Mouse (Mus musculus): Measurements from ENCODE around the gene Gm49721. TPM values are rescaled to one million over a fixed set of nuclear protein-coding genes. Genes with fewer than 3 reads are reported as not detected.
"Not testable (repeated sequence)": the region's sequence is repeated elsewhere in the genome, so short reads cannot be mapped to it uniquely, and the experiment has no call there.

Gene Gm49721
- polyA plus RNA-seq (2015; fragmentation: Nextera tagmentation; extraction: Ambion mirVana), result 0.25 TPM in 1 of 2 replicates, not detected in the other

DNA sequence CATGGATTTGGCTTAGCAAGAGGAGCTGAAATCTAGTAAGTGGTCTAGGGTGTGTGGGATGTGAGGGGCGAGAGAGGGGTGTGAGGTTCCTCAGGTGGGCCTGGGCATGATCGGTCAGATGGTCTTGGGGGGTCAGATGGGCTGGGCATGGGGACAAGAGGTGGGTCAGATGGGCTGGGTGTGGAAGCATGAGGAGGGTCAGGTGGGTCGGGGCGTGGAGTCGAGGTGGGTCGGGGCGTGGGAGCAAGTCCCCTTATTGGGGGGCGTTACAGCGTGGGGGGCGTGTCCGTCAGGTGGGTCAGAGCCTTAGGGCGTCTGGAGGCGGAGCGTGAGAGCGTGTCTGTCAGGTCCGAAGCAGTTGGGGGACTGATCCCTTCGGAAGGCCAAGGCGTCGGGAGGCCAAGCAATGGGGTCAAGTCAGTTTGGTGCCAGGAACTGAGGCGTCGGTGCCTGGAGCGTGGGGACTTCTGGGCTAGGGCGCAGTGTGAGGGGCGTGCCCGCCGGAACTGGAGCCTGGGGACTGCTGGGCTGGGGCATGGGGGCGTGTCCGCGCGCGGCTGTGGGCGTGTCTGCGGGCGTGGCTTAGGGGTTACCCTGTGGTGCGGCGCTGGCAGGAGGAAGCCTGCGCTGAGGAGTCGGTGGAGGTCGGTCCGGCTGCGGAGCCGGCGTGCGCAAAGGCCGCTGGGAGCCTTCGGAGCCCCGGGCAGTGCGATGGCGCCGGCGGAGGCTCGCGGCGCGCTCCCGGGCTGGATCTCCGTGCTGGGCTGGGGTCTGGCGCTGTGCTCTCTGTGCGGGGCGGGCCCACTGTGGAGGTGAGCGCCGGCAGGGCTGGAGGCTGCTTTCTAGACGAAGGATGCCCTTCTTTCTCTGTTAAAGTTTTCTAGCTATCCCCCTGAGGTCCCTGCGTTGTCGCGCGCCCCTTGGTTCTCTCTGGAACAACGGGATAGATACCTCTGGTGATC, at the start of gene Gm49721:
Gene Gm49721, plus strand, starts transcription at position 618 of the 962 bp plus-strand sequence.
- WGBS, result under 1% methylated on average over 48 of the region's 68 CpGs
- Histone ChIP-seq H3K4me3 (replicated peaks) (peak within 1 kb of the TSS; percentile 57), H3K4me2 (replicated peaks) (peak within 1 kb of the TSS; percentile 53)
- not testable (repeated sequence) for H3K4me1 ChIP-seq; H3K27ac ChIP-seq (replicated peaks); H3K9me3 ChIP-seq (replicated peaks); H3K36me3 ChIP-seq; H3K9ac ChIP-seq; H3K27me3 ChIP-seq
- ATAC-seq (ENCODE audit: insufficient number of reproducible peaks, low FRiP score, low TSS enrichment, low read depth), result peak; percentile 95

DNA sequence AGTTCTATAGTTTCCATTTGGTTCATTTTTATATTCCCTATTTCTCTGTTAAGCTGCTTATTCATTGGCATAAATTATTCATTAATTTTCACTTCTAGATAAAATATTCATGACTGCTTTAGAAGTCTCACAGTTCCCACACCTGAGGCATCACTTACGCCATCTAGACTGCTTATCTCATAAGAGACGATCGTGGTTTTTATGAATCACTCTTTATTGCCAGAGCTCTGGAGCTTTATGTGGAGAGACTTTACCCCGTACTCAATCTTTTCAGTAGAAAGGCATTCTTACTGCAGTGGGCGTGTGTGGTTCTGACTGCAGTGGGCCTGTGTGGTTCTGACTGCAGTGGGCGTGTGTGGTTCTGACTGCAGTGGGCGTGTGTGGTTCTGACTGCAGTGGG, 47.1 kb upstream of the Gm49721 start:
- WGBS, result 92% methylated on average over 7 of the region's 7 CpGs

DNA sequence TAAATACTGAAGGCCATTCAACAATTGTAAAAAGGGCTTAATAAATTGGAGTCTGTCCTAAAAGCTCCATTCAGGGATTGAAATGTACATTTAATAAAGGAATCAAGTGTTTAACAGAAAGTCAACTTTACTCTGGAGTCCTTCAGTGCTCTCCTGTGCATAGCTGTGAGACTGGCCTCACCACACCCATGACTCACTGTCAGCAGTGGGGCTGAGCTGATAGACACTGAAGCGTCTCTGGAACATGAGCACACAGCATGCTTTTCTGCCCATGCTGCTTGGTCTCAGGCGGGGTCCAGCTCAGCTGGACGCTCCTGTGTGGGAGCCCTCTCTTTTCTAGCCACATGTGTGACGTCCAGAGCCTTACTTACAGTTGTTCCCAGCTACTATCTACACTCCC, 36.1 kb upstream of the Gm49721 start:
- not testable (repeated sequence) for H3K4me1 ChIP-seq; H3K27ac ChIP-seq (replicated peaks); H3K9me3 ChIP-seq (replicated peaks); H3K4me2 ChIP-seq (replicated peaks); H3K36me3 ChIP-seq; ATAC-seq (ENCODE audit: insufficient number of reproducible peaks, low FRiP score, low TSS enrichment, low read depth); H3K4me3 ChIP-seq (replicated peaks); H3K9ac ChIP-seq; H3K27me3 ChIP-seq
- WGBS, result no CpG with 5 or more reads among the region's 4 CpGs

More for the DNA sequence above, 47.1 kb upstream of the Gm49721 start:
- not testable (repeated sequence) for ATAC-seq (ENCODE audit: insufficient number of reproducible peaks, low FRiP score, low TSS enrichment, low read depth); H3K9ac ChIP-seq; H3K27me3 ChIP-seq; H3K27ac ChIP-seq (replicated peaks); H3K36me3 ChIP-seq; H3K4me3 ChIP-seq (replicated peaks); H3K9me3 ChIP-seq (replicated peaks); H3K4me2 ChIP-seq (replicated peaks); H3K4me1 ChIP-seq

DNA sequence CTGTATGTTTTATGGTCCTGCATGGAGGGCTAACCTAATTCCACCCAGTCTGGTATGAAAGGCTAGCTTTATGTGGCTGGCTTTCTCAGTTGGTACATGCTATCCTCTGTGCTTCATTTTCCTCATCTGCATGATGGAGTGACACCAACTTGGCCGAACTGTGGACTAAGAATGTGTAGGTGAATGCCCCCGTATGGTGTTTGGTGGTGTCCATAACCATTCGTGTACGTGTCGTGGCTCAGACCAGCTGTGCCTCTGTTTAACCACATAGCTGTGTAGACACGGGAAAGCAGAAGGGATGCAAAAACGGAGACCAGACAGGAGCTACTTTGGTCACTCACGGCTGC, 31.1 kb upstream of the Gm49721 start:
- H3K27me3 ChIP-seq; H3K36me3 ChIP-seq; H3K27ac ChIP-seq (replicated peaks); H3K4me1 ChIP-seq; H3K9ac ChIP-seq; H3K9me3 ChIP-seq (replicated peaks); ATAC-seq (ENCODE audit: insufficient number of reproducible peaks, low FRiP score, low TSS enrichment, low read depth): not testable (repeated sequence)
- Histone ChIP-seq H3K4me3 (replicated peaks) (peak overlapping the region; percentile 58), H3K4me2 (replicated peaks) (peak overlapping the region; percentile 59)
- WGBS, result no CpG with 5 or more reads among the region's 8 CpGs

DNA sequence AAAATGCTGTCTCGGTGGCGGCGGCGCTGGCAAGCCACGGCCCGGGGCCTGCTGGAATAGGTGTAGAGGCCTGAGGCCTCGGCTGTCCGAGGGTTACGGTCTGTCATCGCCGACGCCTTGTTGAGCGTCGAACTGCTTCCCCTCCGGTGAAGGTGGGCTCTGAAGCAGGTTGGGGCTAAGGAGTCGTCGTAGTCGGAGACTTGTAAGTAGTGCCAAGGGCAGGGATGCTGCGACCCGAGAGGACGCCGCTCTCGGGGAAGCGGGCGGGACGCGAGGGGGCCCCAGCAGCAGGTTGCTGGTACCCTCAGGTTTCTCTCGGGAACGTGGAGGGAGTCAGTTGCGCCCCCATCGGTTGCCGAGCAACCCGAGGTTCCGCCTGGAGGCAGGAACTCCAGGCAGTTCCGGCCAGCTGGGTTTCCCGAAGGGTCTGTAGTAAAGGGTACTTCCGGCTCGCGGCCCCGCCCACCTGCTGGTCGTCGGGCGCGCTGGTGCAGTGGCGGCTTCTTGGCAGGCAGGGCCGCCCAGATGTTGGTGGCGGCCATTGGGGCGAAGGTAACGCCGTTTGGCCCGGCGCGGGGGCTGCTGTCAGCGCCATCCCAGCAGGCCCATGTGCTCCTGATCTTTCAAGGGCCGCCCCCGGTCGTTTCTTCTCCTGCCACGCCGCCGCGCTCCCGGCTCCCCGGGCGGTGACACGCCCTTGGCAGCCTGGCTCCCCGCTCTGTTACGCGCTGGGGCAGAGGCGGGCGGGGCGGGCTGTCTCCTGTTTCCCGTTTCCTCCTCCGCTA, 30.5 kb upstream of the Gm49721 start, which contains the start of gene Rsph3b:
Gene Rsph3b, minus strand, starts transcription at position 699 of the 785 bp plus-strand sequence.
- peak within 1 kb of the TSS; percentile 59 for H3K4me2 ChIP-seq (replicated peaks)
- not testable (repeated sequence) for H3K27me3 ChIP-seq; H3K4me1 ChIP-seq; H3K36me3 ChIP-seq; H3K9me3 ChIP-seq (replicated peaks)
- peak within 1 kb of the TSS; percentile 58 for H3K4me3 ChIP-seq (replicated peaks)
- WGBS, result under 1% methylated on average over 73 of the region's 73 CpGs
- H3K27ac ChIP-seq (replicated peaks), result peak within 1 kb of the TSS; percentile 85
- peak; percentile 97 for ATAC-seq (ENCODE audit: insufficient number of reproducible peaks, low FRiP score, low TSS enrichment, low read depth)
- H3K9ac ChIP-seq, result peak within 1 kb of the TSS; percentile 31

DNA sequence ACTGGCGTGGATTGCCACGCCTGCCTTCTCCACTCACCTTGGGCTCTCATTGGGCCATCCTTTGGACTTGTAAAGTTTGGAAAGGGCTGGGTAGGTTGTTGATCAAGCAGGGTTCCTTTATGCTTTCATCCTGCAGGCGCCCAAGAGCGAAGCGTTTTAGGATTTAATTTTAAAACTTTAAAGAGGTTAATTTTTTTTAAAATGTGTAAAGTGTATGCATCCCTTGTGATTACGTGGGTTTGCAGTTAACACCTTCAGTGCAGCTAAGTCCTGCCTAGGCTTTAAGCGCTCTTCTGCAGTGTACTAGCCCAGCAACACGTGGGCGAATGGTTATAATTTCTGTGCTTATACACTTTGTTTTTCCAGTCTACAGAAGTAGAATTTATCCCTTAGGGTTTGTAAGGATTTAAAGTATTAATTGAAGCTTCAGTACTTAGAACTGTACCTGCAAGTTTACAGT, 29.9 kb upstream of the Gm49721 start:
- not testable (repeated sequence) for H3K36me3 ChIP-seq; H3K27me3 ChIP-seq; ATAC-seq (ENCODE audit: insufficient number of reproducible peaks, low FRiP score, low TSS enrichment, low read depth); H3K9me3 ChIP-seq (replicated peaks); H3K4me1 ChIP-seq
- WGBS, result 8% methylated on average over 9 of the region's 9 CpGs
- Histone ChIP-seq H3K9ac (peak overlapping the region; percentile 31; the same call in 1 of the 2 replicates), H3K27ac (replicated peaks) (peak overlapping the region; percentile 85), H3K4me2 (replicated peaks) (peak overlapping the region; percentile 59), H3K4me3 (replicated peaks) (peak overlapping the region; percentile 58)

DNA sequence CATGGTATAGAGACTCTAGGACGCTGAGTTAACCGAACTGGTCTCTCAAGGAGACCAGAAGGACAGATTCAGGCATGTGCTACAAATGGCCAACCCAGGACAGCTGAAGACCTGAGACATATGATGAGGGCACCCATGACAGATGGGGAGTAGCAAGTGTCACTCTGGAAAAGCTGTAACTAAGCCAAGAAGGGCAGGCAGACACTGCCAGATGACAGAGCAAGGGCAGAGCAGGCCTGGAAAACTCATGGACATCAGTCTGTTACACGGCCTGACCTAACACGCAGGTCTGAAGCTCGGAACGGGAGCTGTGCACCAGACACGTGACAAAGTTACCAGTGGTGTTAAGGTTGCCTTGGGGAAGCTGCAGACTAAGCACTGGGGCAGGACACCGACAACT, 19.8 kb upstream of the Gm49721 start:
- H3K9ac ChIP-seq, H3K27me3 ChIP-seq: not testable (repeated sequence)

DNA sequence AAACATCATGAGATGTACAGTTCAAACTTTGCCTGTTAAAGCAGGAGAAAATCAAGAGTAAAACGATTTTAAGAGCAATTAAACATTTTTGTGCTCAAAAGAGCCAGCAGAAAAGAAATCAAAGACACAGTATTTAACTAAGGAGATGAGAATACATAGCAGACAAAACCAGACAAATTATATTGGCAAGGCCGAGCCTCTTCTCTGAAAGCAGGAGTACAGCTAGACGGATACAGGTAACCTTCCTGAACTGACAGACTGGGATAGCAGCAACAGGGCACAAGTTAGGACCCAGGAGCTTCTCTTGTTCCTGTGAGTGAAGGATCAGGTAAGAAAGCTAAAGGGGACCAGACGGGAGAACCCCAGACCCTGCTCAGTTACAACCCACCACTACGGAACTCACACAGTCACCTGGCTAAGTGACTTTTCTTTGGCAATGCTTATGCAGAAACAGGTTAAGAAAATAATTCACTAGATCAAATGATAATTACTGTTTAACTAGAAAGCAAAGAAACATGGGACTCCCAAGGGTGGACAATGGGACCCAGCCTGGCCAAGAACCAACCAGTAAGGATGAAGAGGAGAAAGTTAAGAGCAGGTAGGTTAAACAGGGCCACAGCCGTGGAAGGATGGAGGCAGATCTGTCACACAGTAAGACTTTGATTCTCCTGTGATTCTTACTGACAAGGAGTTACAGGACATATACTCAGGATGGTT, 19.0 kb upstream of the Gm49721 start:
- H3K4me1 ChIP-seq; ATAC-seq (ENCODE audit: insufficient number of reproducible peaks, low FRiP score, low TSS enrichment, low read depth); H3K27ac ChIP-seq (replicated peaks); H3K9me3 ChIP-seq (replicated peaks); H3K9ac ChIP-seq; H3K27me3 ChIP-seq; H3K36me3 ChIP-seq: not testable (repeated sequence)
- Histone ChIP-seq H3K4me3 (replicated peaks) (peak overlapping the region; percentile 52), H3K4me2 (replicated peaks) (peak overlapping the region; percentile 39)
- WGBS, result 56% methylated on average over 5 of the region's 6 CpGs

More for the DNA sequence above, 19.8 kb upstream of the Gm49721 start:
- ATAC-seq (ENCODE audit: insufficient number of reproducible peaks, low FRiP score, low TSS enrichment, low read depth); H3K4me1 ChIP-seq; H3K27ac ChIP-seq (replicated peaks); H3K4me2 ChIP-seq (replicated peaks); H3K36me3 ChIP-seq; H3K4me3 ChIP-seq (replicated peaks); H3K9me3 ChIP-seq (replicated peaks): not testable (repeated sequence)
- 85% methylated on average over 7 of the region's 8 CpGs for WGBS

DNA sequence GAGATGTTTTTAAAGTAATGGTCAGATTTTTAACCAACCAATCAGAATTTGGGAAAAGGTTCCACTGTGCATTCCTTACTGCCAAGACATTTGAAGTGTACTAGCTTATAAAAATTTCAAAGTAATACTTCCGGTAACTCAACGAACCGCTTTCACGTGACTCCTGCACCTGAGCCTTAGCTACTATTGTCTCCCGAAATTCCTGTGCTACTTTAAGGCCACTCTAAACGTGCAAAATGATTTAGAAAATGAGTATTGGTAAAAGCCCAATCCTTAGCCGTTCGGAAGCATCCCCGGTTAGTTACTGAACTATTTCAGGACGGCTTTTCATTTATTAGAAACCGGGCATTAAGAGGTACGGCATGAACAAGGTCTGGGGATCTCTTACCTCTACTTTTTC, 18.4 kb upstream of the Gm49721 start:
- H3K27ac ChIP-seq (replicated peaks); H3K27me3 ChIP-seq; H3K9me3 ChIP-seq (replicated peaks); H3K4me1 ChIP-seq; ATAC-seq (ENCODE audit: insufficient number of reproducible peaks, low FRiP score, low TSS enrichment, low read depth); H3K9ac ChIP-seq; H3K36me3 ChIP-seq: not testable (repeated sequence)
- under 1% methylated on average over 12 of the region's 12 CpGs for WGBS
- Histone ChIP-seq H3K4me3 (replicated peaks) (peak overlapping the region; percentile 52), H3K4me2 (replicated peaks) (peak overlapping the region; percentile 39)

DNA sequence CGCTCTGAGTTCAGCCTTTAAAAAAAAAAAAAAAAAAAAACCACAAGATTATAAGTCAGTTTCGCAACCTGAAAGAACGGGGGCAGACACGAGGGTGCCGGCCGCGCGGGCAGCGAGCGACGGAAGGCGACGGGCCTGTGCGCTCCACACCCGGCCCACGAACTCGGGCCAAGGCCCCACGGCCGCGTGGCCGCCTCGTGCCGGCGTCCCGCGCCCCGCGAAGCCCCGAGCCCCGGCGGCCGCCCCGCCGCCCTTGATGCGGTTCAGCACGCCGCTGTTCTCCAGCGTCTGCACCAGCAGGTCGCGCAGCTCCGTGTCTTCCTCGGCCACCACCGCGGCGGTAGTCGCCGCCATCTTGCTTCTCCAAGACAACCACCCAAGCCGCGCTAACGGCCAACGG, 17.9 kb upstream of the Gm49721 start, which contains the start of gene Tagap1:
Gene Tagap1, minus strand, starts transcription at position 381 of the 400 bp plus-strand sequence.
- not testable (repeated sequence) for H3K4me1 ChIP-seq; H3K9ac ChIP-seq; H3K27me3 ChIP-seq; H3K9me3 ChIP-seq (replicated peaks); H3K36me3 ChIP-seq
- 0 out of 2 replicates have a peak within 1 kb of the TSS, but pooled peaks have one; percentile 63 for H3K27ac ChIP-seq (replicated peaks)
- peak; percentile 48 for ATAC-seq (ENCODE audit: insufficient number of reproducible peaks, low FRiP score, low TSS enrichment, low read depth)
- peak within 1 kb of the TSS; percentile 43 for H3K4me2 ChIP-seq (replicated peaks)
- WGBS, result under 1% methylated on average over 27 of the region's 51 CpGs
- H3K4me3 ChIP-seq (replicated peaks), result peak within 1 kb of the TSS; percentile 52

All from embryonic facial prominence, embryonic 15.5 days (tissue).